Mouse (Mus musculus): Measurements from ENCODE around the gene Gm11127. TPM values are rescaled to one million over a fixed set of nuclear protein-coding genes. Genes with fewer than 3 reads are reported as not detected.
"Not testable (repeated sequence)": the region's sequence is repeated elsewhere in the genome, so short reads cannot be mapped to it uniquely, and the experiment has no call there.

Gm11127 gene
- polyA plus RNA-seq, 1 experiment from 2014 or later, result not detected

DNA sequence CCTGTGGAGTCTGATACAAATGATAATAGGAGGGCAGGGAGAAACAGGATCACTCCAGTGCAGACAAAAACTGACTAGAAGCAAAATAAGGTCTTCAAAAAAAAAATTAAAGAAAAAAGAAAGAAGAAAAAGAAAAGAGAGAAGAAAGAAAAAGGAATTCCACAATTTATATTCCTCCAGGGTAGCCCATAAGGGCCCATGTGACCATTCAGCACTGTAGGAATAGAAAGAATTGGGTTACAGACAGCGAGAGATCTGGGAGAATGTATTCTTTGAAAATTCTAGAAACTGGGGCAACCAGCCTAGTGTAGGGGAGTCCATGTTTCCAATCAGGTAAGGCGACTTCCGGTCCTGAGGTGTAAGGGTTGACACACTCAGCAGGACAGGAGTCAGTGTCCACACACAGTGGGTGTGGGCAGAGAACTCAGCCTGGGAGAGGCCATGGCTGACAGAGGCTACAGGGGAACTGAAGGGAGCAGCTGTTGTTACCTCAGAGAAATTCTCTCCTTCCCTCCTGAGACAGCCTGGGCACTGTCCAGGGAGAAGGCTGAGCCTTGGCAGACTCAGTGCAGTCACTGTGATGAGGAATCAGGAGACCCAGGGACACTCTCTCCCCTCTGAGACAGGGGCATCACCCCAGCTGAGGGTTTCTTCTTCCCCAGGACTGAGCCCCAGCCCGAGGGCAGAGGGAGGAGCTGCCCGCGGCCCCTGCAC lies 24.5 kb upstream of the Gm11127 start:
- H3K4me1 ChIP-seq (ENCODE audit: control insufficient read depth, insufficient read depth, low read length); H3K9me3 ChIP-seq (replicated peaks; ENCODE audit: control insufficient read depth, low read length); ATAC-seq (replicated peaks; ENCODE audit: insufficient number of reproducible peaks, low FRiP score, low TSS enrichment); H3K9ac ChIP-seq (ENCODE audit: low read depth, low read length); H3K27ac ChIP-seq (ENCODE audit: low read depth, low read length); H3K36me3 ChIP-seq (ENCODE audit: control insufficient read depth, insufficient read depth, low read length): not testable (repeated sequence)
- WGBS (ENCODE audit: insufficient replicate concordance), result 50% methylated on average over 3 of the region's 6 CpGs
- H3K4me3 ChIP-seq (ENCODE audit: low read depth, low read length), result peak overlapping the region; percentile 56
- H3K27me3 ChIP-seq (ENCODE audit: control insufficient read depth, insufficient read depth, low read length), result peaks cover 23% of the 10 kb centered on the region
- H3K4me2 ChIP-seq, result peak overlapping the region; percentile 95

DNA sequence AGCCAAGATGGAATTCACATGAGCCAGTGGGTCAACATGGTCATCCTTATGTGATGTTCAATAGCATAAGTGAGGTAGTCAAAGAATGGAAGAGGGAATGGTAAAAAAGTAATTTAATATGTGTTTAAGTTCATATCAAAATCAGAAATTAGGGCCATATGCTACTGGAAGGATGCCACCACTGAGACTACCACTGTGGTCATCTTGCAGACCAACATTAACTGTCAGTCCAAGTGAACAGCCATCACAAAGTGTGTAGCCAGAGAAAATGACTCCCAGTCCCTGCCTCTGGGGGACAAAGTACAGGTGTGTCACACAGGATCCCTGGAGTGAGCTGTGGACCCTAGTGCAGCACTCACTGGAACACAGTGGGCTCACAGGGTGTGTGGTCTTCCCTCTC lies 23.7 kb upstream of the Gm11127 start:
- not testable (repeated sequence) for H3K4me2 ChIP-seq; H3K27ac ChIP-seq (ENCODE audit: low read depth, low read length); ATAC-seq (replicated peaks; ENCODE audit: insufficient number of reproducible peaks, low FRiP score, low TSS enrichment); H3K4me1 ChIP-seq (ENCODE audit: control insufficient read depth, insufficient read depth, low read length); H3K9me3 ChIP-seq (replicated peaks; ENCODE audit: control insufficient read depth, low read length); H3K4me3 ChIP-seq (ENCODE audit: low read depth, low read length); H3K36me3 ChIP-seq (ENCODE audit: control insufficient read depth, insufficient read depth, low read length); H3K9ac ChIP-seq (ENCODE audit: low read depth, low read length)
- H3K27me3 ChIP-seq (ENCODE audit: control insufficient read depth, insufficient read depth, low read length), result peaks cover 23% of the 10 kb centered on the region

DNA sequence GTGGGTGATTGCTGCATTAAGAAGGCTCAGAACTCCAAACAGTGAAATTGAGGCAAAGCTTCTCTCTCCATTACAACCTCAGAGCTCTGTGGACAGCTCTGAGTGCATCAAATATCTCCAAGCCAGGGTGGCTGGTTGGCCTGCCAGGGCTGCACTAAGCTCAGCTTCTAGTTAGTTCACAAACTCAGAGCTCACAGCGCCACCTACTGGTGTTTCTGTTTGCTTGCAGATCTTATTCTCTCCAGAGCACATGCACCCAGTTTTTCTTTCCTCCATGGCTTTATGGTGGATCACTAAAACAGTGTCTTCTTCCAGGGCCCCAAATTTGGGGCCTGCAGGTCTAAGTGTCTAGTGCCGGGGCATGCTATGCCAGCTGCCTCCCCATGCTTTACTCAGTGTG lies 2.7 kb upstream of the Gm11127 start:
- Histone ChIP-seq H3K27ac (ENCODE audit: low read depth, low read length) (no peak overlapping the region), H3K4me1 (ENCODE audit: control insufficient read depth, insufficient read depth, low read length) (no peaks in the 10 kb centered on the region), H3K36me3 (ENCODE audit: control insufficient read depth, insufficient read depth, low read length) (no peaks in the 10 kb centered on the region), H3K4me3 (ENCODE audit: low read depth, low read length) (no peak overlapping the region), H3K27me3 (ENCODE audit: control insufficient read depth, insufficient read depth, low read length) (no peaks in the 10 kb centered on the region), H3K4me2 (no peak overlapping the region), H3K9me3 (replicated peaks; ENCODE audit: control insufficient read depth, low read length) (no peaks in the 10 kb centered on the region), H3K9ac (ENCODE audit: low read depth, low read length) (no peak overlapping the region)
- 24% methylated on average over 2 of the region's 2 CpGs for WGBS (ENCODE audit: insufficient replicate concordance)
- ATAC-seq (replicated peaks; ENCODE audit: insufficient number of reproducible peaks, low FRiP score, low TSS enrichment), result no peak

DNA sequence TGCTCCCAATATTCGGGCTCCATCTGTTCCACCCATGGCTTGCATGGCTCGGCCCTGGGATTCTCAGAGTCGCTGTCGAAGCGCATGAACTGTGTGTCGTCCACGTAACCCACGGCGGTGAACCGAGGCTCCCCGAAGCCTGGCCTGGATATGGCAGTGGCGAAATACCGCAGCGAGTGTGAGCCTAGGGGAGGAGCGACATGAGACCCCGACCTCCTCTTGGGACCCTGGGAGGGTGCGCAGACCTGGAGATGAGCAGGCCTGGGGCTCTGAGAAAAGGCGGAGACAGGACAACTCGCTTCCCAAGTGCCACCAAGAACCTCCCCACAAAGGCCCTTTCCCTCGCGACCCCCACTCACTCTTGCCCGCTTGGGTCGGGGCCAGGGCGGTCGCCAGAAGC lies 244 bp downstream of the Gm11127 start:
- H3K4me1 ChIP-seq (ENCODE audit: control insufficient read depth, insufficient read depth, low read length); H3K4me2 ChIP-seq; H3K27me3 ChIP-seq (ENCODE audit: control insufficient read depth, insufficient read depth, low read length); H3K9me3 ChIP-seq (replicated peaks; ENCODE audit: control insufficient read depth, low read length); ATAC-seq (replicated peaks; ENCODE audit: insufficient number of reproducible peaks, low FRiP score, low TSS enrichment); H3K9ac ChIP-seq (ENCODE audit: low read depth, low read length); H3K36me3 ChIP-seq (ENCODE audit: control insufficient read depth, insufficient read depth, low read length); H3K27ac ChIP-seq (ENCODE audit: low read depth, low read length); H3K4me3 ChIP-seq (ENCODE audit: low read depth, low read length): not testable (repeated sequence)
- WGBS (ENCODE audit: insufficient replicate concordance), result 84% methylated on average over 23 of the region's 25 CpGs

DNA sequence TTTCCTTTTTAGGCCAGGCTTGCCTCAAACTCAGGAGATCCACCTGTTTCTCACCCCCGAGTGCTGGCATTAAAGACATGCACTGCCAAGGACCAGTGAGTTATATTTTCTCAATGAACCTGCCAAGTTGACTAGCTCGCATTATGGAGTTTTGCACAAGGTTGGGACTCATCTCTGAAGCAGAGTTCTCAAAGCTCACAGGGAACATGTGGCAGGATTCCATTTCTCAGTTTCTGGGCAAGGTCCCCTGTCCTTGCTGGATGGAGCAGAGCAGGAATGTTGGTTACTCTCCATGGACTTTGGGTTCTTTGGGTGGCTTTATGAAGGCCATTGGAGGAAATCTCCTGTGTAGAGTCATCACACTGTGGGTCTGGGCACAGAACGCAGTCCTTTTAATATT lies 14.9 kb downstream of the Gm11127 start:
- H3K9me3 ChIP-seq (replicated peaks; ENCODE audit: control insufficient read depth, low read length), result no peaks in the 10 kb centered on the region
- peak overlapping the region; percentile 46; the same call in 1 of the 2 replicates for H3K9ac ChIP-seq (ENCODE audit: low read depth, low read length)
- ATAC-seq (replicated peaks; ENCODE audit: insufficient number of reproducible peaks, low FRiP score, low TSS enrichment), result no peak
- no peaks in the 10 kb centered on the region for H3K4me1 ChIP-seq (ENCODE audit: control insufficient read depth, insufficient read depth, low read length)
- H3K36me3 ChIP-seq (ENCODE audit: control insufficient read depth, insufficient read depth, low read length), result no peaks in the 10 kb centered on the region
- peak overlapping the region; percentile 45 for H3K4me3 ChIP-seq (ENCODE audit: low read depth, low read length)
- WGBS (ENCODE audit: insufficient replicate concordance), result 80% methylated on average over 3 of the region's 3 CpGs
- no peaks in the 10 kb centered on the region for H3K27me3 ChIP-seq (ENCODE audit: control insufficient read depth, insufficient read depth, low read length)
- H3K27ac ChIP-seq (ENCODE audit: low read depth, low read length), result no peak overlapping the region
- H3K4me2 ChIP-seq, result peak overlapping the region; percentile 73

DNA sequence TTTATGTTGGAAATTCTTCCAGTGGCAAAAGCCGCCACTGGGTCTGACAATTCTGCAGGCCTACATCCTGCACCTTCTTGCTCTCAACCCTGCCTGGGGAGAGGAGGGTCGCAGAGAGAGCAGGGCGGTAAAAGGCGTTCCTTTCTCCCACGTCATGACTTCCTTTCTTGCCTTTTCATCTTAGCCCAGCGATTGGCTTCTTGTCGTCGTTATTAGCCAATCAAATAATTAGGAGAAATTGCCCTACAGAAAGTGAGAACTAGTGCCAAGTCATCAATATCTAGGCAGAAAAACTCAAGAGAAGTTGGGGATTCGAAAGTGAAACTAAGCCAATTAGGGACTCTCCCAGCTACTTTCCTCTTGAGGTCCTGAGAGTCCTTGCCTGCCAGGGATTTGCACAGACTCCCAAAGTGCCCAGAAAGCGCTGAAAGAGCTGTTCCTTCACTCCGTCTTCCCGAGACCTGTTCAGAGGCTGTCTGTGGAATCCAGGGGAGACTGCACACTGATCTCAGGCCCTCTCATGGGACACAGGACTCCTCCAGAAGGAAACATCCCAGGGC lies 15.5 kb downstream of the Gm11127 start, which contains the start of the genes H2-T22 and Gm6034:
TSS of gene H2-T22 (minus strand) at position 138 of the 560 bp plus-strand sequence.
TSS of gene Gm6034 (plus strand) at position 352 of the 560 bp plus-strand sequence.
- not testable (repeated sequence) for H3K27ac ChIP-seq (ENCODE audit: low read depth, low read length); H3K36me3 ChIP-seq (ENCODE audit: control insufficient read depth, insufficient read depth, low read length); H3K4me1 ChIP-seq (ENCODE audit: control insufficient read depth, insufficient read depth, low read length); H3K9me3 ChIP-seq (replicated peaks; ENCODE audit: control insufficient read depth, low read length); H3K27me3 ChIP-seq (ENCODE audit: control insufficient read depth, insufficient read depth, low read length)
- peak within 1 kb of the TSS; percentile 46; the same call in 1 of the 2 replicates for H3K9ac ChIP-seq (ENCODE audit: low read depth, low read length)
- WGBS (ENCODE audit: insufficient replicate concordance), result 1% methylated on average over 12 of the region's 12 CpGs
- H3K4me3 ChIP-seq (ENCODE audit: low read depth, low read length), result peak within 1 kb of the TSS; percentile 45
- peak; percentile 90 for ATAC-seq (replicated peaks; ENCODE audit: insufficient number of reproducible peaks, low FRiP score, low TSS enrichment)
- peak within 1 kb of the TSS; percentile 73 for H3K4me2 ChIP-seq

DNA sequence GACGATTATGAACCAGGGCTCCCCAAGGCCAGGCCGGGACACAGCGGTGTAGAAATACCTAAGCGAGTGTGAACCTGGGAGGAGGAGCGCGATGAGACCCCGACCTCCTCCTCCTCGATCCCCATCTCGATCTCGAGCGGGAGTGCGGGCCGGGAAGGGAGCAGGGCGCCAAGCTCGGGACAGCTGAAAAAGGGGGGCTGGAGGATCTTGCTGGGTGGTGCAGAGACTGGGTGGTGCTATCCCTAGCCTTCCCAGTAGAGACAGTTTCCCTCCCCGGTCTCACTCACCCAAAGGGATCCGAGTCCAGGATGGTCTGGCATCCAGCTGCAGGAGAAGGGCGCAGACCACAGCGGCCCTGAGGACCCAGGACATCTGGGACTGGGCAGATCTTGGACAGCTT lies 16.1 kb downstream of the Gm11127 start:
- H3K9me3 ChIP-seq (replicated peaks; ENCODE audit: control insufficient read depth, low read length); H3K27me3 ChIP-seq (ENCODE audit: control insufficient read depth, insufficient read depth, low read length); H3K4me1 ChIP-seq (ENCODE audit: control insufficient read depth, insufficient read depth, low read length); H3K27ac ChIP-seq (ENCODE audit: low read depth, low read length); H3K36me3 ChIP-seq (ENCODE audit: control insufficient read depth, insufficient read depth, low read length): not testable (repeated sequence)
- peak; percentile 52; the same call in 1 of the 2 replicates for ATAC-seq (replicated peaks; ENCODE audit: insufficient number of reproducible peaks, low FRiP score, low TSS enrichment)
- Histone ChIP-seq H3K9ac (ENCODE audit: low read depth, low read length) (peak overlapping the region; percentile 28; the same call in 1 of the 2 replicates), H3K4me2 (peak overlapping the region; percentile 73), H3K4me3 (ENCODE audit: low read depth, low read length) (peak overlapping the region; percentile 45)
- WGBS (ENCODE audit: insufficient replicate concordance), result 1% methylated on average over 16 of the region's 19 CpGs

DNA sequence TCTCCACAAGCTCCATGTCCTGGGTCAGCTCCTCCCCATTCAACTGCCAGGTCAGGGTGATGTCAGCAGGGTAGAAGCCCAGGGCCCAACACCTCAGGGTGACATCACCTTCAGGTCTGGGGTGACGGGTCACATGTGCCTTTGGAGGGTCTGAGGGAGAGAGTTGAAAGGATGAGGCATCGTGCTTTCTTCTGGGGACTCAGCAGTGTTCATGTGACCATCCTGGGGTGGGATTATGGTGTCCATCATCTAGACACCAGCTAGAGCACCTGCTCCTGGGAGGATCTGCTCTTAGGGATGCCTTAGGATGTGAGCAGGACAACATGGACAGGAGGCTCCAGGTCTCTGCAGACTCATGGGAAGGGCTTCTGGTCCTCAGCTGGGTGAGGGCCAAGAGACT lies 17.6 kb downstream of the Gm11127 start:
- not testable (repeated sequence) for H3K27me3 ChIP-seq (ENCODE audit: control insufficient read depth, insufficient read depth, low read length); H3K4me3 ChIP-seq (ENCODE audit: low read depth, low read length); ATAC-seq (replicated peaks; ENCODE audit: insufficient number of reproducible peaks, low FRiP score, low TSS enrichment); H3K36me3 ChIP-seq (ENCODE audit: control insufficient read depth, insufficient read depth, low read length); H3K9ac ChIP-seq (ENCODE audit: low read depth, low read length); H3K4me2 ChIP-seq; H3K4me1 ChIP-seq (ENCODE audit: control insufficient read depth, insufficient read depth, low read length); H3K27ac ChIP-seq (ENCODE audit: low read depth, low read length); H3K9me3 ChIP-seq (replicated peaks; ENCODE audit: control insufficient read depth, low read length)
- WGBS (ENCODE audit: insufficient replicate concordance), result 59% methylated on average over 2 of the region's 2 CpGs

DNA sequence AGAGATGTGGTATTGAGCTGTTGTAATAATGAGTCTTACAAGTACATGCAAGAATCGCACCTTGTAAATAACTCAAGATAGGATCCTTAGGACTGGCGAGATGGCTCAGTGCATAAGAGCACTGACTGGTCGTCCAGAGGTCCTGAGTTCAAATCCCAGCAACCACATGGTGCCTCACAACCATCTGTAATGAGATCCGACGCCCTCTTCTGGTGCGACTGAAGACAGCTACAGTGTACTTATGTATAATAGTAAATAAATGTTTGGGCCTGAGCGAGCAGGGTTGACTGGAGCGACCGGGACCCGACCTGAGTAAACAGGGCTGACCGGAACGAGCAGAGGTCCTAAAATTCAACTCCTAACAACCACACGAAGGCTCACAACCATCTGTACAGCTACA lies 22.0 kb downstream of the Gm11127 start:
- not testable (repeated sequence) for H3K9ac ChIP-seq (ENCODE audit: low read depth, low read length); H3K27me3 ChIP-seq (ENCODE audit: control insufficient read depth, insufficient read depth, low read length); H3K4me1 ChIP-seq (ENCODE audit: control insufficient read depth, insufficient read depth, low read length); H3K36me3 ChIP-seq (ENCODE audit: control insufficient read depth, insufficient read depth, low read length); H3K4me2 ChIP-seq; H3K9me3 ChIP-seq (replicated peaks; ENCODE audit: control insufficient read depth, low read length); H3K27ac ChIP-seq (ENCODE audit: low read depth, low read length); H3K4me3 ChIP-seq (ENCODE audit: low read depth, low read length); ATAC-seq (replicated peaks; ENCODE audit: insufficient number of reproducible peaks, low FRiP score, low TSS enrichment)
- 77% methylated on average over 13 of the region's 13 CpGs for WGBS (ENCODE audit: insufficient replicate concordance)
